Mouse (Mus musculus) right cerebral cortex, adult 18-20 months (tissue): ENCODE measurements around the gene Popdc2.

Source experiments
- DNase-seq: peaks from one replicate; pipeline ENCODE4 v3.0.0; 2022; ENCODE audit warnings: mixed read lengths

Popdc2 gene

GRCm38 (mm10) chr16:38377546-38377945 lies 15.5 kb downstream of the Popdc2 start:
- no peak for DNase-seq

GRCm38 (mm10) chr16:38378591-38378990 lies 16.6 kb downstream of the Popdc2 start:
- no peak for DNase-seq

GRCm38 (mm10) chr16:38379088-38379487 lies 17.1 kb downstream of the Popdc2 start:
- DNase-seq: no peak

GRCm38 (mm10) chr16:38379493-38379892 lies 17.5 kb downstream of the Popdc2 start:
- DNase-seq: no peak

GRCm38 (mm10) chr16:38379926-38380325 lies 17.9 kb downstream of the Popdc2 start:
- DNase-seq: no peak

GRCm38 (mm10) chr16:38383683-38384082 lies 21.7 kb downstream of the Popdc2 start:
- no peak for DNase-seq

GRCm38 (mm10) chr16:38385184-38385634 lies 23.2 kb downstream of the Popdc2 start:
- DNase-seq: no peak

- no peak for DNase-seq
Observed at GRCm38 (mm10) chr16:38385700-38386099, 23.7 kb downstream of the Popdc2 start.

GRCm38 (mm10) chr16:38387389-38387788 lies 25.4 kb downstream of the Popdc2 start:
- no peak for DNase-seq

- DNase-seq: no peak
Observed at GRCm38 (mm10) chr16:38388757-38389156, 26.7 kb downstream of the Popdc2 start.

GRCm38 (mm10) chr16:38389284-38389893 lies 27.4 kb downstream of the Popdc2 start:
- no peak for DNase-seq

- DNase-seq: no peak
Observed at GRCm38 (mm10) chr16:38390322-38390721, 28.3 kb downstream of the Popdc2 start.

- peak; percentile 36 for DNase-seq
Observed at GRCm38 (mm10) chr16:38392126-38392894, 30.3 kb downstream of the Popdc2 start.

GRCm38 (mm10) chr16:38394191-38394618 lies 32.2 kb downstream of the Popdc2 start:
- no peak for DNase-seq

GRCm38 (mm10) chr16:38395060-38395730 lies 33.2 kb downstream of the Popdc2 start:
- no peak for DNase-seq

GRCm38 (mm10) chr16:38396155-38396554 lies 34.1 kb downstream of the Popdc2 start:
- no peak for DNase-seq

GRCm38 (mm10) chr16:38398266-38398665 lies 36.3 kb downstream of the Popdc2 start:
- DNase-seq: no peak

GRCm38 (mm10) chr16:38399076-38399475 lies 37.1 kb downstream of the Popdc2 start:
- no peak for DNase-seq

- peak; percentile 17 for DNase-seq
Observed at GRCm38 (mm10) chr16:38399531-38400231, 37.7 kb downstream of the Popdc2 start.

- DNase-seq: no peak
Observed at GRCm38 (mm10) chr16:38400311-38400960, 38.4 kb downstream of the Popdc2 start.

GRCm38 (mm10) chr16:38401468-38401867 lies 39.5 kb downstream of the Popdc2 start:
- no peak for DNase-seq

GRCm38 (mm10) chr16:38403639-38404038 lies 41.6 kb downstream of the Popdc2 start:
- DNase-seq: no peak

- DNase-seq: no peak
Observed at GRCm38 (mm10) chr16:38406293-38406692, 44.3 kb downstream of the Popdc2 start.
